Mouse (Mus musculus) embryonic fibroblast, embryonic 13.5 days (primary cell): ENCODE results near the gene Trmt44. TPM values are rescaled to one million over a fixed set of nuclear protein-coding genes. Genes with fewer than 3 reads are reported as not detected.
A peak's percentile ranks its signal among the peaks of the same experiment; 100 is the strongest.
"Not testable (repeated sequence)": the region's sequence is repeated elsewhere in the genome, so short reads cannot be mapped to it uniquely, and the experiment has no call there.

Experiments used
- H3K27ac ChIP-seq: 2 replicates; pipeline ENCODE4 v1.5.1; 2012; ENCODE audit warnings: low read length, control low read depth, inconsistent platforms; ENCODE audit not compliant: insufficient read depth
- H3K4me1 ChIP-seq: 2 replicates; pipeline ENCODE4 v1.6.1; 2011; ENCODE audit warnings: low read length; ENCODE audit not compliant: control insufficient read depth, insufficient read depth
- H3K4me3 ChIP-seq: 2 replicates; pipeline ENCODE4 v1.5.1; 2011; ENCODE audit warnings: mild to moderate bottlenecking, control low read depth, low read length; ENCODE audit not compliant: insufficient read depth
- CTCF ChIP-seq: IDR thresholded peaks from 2 replicates; pipeline ENCODE4 v1.5.1; 2011; ENCODE audit warnings: mild to moderate bottlenecking, control low read depth, low read length, moderate library complexity, borderline replicate concordance; ENCODE audit not compliant: insufficient read depth
- POLR2A ChIP-seq: IDR thresholded peaks from 2 replicates; pipeline ENCODE4 v1.6.1; 2011; ENCODE audit warnings: low read depth, mild to moderate bottlenecking, control low read depth, low read length, moderate library complexity
- polyA plus RNA-seq: library from polyadenylated mRNA; stranded (reverse); fragments of >200 nt; gene quantifications from 2 replicates; pipeline ENCODE4 v1.2.4, GENCODE M21; 2011; ENCODE audit warnings: low read depth; ENCODE audit not compliant: missing spikeins, insufficient read length

The Trmt44 gene
- polyA plus RNA-seq, 1 experiment, result 5.6 TPM

DNA sequence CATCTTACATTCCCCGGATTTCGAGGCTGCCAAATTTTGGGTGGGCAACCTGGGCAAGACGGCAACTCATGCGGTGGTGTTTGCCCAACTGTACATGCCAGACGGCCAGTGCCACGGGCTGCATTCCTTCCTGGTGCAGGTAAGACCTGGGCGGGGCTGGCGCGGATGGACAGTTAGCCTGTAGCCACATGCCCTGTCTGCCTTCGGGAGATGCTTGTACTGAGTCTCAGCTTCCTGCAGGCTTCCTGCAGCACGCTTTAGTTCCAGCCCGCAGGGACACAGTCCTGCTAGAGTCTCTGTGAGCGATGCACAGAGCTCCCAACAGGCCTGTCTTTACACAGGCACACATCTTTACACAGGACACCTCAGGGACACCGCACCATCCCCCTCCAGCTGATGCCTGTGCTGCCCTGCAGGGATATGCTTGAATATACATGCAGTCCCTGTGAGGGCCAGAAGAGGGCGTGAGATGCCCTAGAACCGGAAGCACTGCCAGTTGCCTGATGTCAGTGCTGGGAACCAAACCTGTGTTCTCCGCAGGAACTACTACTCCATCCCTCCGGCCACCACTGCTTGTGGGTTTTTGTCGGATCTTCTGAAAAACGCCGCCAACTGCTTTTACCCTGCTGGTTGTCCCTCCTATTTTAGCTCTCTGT, 17.3 kb upstream of the Trmt44 start:
- H3K4me3 ChIP-seq, result no peak overlapping the region
- H3K27ac ChIP-seq, result no peak overlapping the region
- TF ChIP-seq CTCF, result no peak
- TF ChIP-seq POLR2A, result no peak
- no peaks in the 10 kb centered on the region for H3K4me1 ChIP-seq

DNA sequence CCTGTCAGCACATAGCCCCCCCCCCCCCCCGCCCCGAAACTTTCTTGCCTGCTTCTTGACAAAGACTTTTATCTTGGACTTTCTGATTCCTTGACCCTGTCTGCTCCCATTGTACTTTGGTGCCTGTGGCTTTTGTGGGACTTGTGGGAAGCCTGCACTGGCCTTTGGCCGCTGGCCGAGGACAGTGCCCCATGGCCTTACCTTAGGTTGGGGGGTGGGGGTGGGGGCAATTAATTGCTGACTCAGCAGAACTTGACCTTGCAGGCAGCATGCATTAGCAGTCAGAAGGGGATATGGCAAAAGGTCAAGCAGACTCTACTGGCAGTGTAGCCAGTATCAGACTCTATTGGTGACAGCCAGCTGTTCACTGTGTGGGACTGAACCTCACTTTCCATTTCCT, 16.6 kb upstream of the Trmt44 start:
- H3K27ac ChIP-seq, result no peak overlapping the region
- TF ChIP-seq POLR2A (no peak), CTCF (no peak)
- H3K4me3 ChIP-seq, result no peak overlapping the region
- H3K4me1 ChIP-seq, result no peaks in the 10 kb centered on the region

DNA sequence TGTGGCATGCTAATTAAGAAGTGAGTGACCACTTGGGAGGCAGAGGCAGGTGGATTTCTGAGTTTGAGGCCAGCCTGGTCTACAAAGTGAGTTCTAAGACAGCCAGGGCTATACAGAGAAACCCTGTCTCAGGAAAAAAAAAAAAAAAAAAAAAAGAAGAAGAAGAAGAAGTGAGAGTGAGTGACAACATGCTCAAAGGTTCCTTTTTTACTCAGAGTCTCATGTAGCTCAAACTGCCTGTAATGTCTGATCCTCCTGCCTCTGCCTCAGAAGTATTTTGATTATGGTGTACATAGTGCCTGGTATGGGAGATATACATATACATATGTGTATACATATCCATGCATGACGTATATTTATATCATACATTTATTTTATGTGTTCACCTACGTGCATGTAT, 9.4 kb upstream of the Trmt44 start:
- not testable (repeated sequence) for H3K27ac ChIP-seq, H3K4me3 ChIP-seq, H3K4me1 ChIP-seq

DNA sequence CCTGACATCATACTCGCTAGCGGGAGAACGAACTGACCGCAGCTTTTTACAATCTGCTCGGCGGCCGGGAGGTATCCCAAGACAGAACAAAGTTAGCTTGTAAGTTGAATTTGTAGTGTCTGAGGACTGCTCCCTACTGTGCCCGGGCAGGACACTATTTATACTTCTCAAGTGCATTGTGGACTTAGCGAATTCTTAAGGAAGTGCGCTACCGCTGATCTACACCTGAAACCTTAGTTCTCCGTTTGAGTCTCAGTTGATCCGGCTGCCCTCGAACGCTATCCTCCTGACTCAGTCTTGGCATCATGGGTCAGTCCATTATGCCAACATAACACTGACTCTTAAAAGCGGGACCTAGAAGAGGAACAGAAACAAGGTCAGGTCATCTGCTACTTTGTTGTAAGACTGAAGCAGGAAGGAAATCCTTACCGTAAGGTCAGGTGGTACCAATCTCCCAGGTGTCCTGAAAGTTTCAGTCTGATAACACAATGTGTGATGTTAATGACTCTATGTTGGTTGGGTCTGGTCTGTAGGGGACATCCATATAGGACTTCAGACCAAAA, 8.4 kb upstream of the Trmt44 start:
- peak overlapping the region; percentile 12; the same call in 1 of the 2 replicates for H3K27ac ChIP-seq
- peaks cover 3% of the 10 kb centered on the region; the same call in 1 of the 2 replicates for H3K4me1 ChIP-seq
- TF ChIP-seq CTCF, result no peak
- no peak for TF ChIP-seq POLR2A
- peak overlapping the region; percentile 66 for H3K4me3 ChIP-seq

DNA sequence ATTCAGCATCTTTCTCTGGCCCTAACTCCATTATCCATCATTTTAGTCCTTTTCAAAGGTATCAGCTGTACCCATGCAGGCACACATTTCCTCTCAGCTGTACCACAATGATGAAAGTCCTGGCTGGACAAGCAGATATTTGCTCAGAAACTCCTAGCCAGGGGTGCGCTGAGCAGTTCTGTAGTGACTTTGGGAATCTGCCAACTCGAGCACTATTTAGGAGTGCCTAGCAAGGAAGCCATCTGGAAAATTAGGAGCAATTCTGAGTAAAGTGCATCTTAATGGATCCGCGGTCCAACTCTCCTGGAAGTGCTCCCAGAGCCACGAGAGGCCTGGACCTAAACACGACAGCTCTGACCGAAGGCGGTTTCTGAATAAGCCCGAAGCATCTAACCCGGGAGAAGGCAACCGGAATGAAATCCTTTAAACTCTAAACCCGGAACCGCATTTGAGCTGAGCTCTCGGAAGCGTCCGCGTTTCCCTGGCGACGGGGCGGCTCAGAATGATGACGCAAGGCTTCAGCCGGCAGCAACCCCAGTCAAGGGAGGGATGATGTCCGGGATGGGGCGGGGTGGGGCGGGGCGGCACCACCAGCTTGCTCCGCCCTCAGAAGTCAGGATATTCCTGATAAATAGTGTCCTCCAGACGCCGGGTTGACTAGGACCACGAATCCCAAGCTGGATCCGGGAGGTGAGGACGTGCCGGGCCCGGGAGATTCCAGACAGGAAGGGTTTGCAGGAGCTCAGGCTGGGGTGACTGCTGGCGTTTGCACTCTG, 7.8 kb upstream of the Trmt44 start, which contains the start of gene Acox3:
TSS of gene Acox3 (plus strand) at position 596 of the 776 bp plus-strand sequence.
- Histone ChIP-seq H3K27ac (peak within 1 kb of the TSS; percentile 12; the same call in 1 of the 2 replicates), H3K4me3 (peak within 1 kb of the TSS; percentile 66), H3K4me1 (peaks cover 3% of the 10 kb centered on the region; the same call in 1 of the 2 replicates)
- TF ChIP-seq CTCF (no peak), POLR2A (peak; percentile 80)

DNA sequence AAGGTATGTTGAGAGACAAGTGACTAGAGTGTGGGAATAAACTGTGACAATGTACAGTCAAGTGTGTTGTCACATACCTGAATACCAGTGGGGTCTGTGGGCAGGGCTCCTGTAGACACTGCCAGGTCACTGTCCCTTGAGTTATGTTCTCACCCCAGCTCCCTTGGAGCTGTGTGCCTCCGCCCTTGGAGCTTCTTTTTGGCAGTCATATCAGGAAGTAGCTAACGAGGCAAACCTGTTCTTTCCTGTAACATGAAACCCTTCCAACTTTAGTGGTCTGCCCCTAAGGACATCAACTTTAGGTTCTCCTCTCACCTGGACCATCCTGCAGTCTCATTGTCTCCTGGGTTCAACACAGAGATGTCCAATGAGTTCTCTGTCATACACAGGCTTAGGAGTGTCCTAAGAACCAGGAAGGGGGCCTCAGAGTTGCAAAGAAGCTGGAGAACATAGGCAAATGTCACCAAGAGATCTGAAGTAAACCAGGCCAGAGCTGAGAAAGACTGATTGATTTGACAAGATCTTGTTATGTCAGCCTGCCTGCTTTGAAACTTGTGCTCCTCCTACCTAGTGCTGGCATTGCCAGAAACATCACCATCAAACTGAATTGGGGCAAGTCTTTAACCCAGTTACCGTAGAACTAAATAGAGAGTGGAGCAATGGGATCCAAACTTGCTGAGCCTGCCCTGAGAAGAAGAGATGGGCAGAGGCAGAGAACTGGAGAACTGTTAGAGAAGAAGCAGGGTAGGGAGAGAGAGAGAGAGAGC, 5.5 kb upstream of the Trmt44 start:
- no peak for TF ChIP-seq POLR2A
- no peak for TF ChIP-seq CTCF
- Histone ChIP-seq H3K4me1 (peaks cover 3% of the 10 kb centered on the region; the same call in 1 of the 2 replicates), H3K4me3 (no peak overlapping the region), H3K27ac (no peak overlapping the region)

DNA sequence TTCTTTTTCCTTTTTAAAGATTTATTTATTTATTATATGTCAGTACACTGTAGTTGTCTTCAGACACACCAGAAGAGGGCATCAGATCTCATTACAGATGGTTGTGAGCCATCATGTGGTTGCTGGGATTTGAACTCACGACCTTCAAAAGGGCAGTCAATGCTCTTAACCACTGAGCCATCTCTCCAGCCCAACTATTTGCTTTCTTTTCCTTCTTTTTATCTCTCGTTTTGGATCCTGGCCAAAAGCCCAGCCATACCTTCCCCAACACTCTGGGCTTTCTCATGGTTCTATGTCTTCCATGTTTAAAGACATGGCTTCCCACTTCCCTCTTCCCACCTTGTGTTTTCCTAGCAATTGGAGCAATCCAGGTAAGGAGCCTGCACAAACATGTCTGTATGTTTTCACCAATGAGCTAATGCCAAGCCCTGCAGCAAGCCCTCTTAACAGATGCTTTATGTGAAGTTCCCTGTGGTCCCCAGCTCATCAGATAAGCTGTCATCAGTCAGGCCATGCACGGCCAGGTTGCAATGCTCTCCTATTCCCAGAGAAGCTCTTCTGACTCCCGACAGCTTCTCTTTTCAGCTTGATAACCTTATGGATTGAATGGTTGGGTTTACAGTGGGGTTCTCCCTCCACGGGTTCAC, 4.5 kb upstream of the Trmt44 start:
- Histone ChIP-seq H3K27ac (no peak overlapping the region), H3K4me1 (peaks cover 3% of the 10 kb centered on the region; the same call in 1 of the 2 replicates), H3K4me3 (no peak overlapping the region)
- TF ChIP-seq POLR2A, result no peak
- no peak for TF ChIP-seq CTCF

DNA sequence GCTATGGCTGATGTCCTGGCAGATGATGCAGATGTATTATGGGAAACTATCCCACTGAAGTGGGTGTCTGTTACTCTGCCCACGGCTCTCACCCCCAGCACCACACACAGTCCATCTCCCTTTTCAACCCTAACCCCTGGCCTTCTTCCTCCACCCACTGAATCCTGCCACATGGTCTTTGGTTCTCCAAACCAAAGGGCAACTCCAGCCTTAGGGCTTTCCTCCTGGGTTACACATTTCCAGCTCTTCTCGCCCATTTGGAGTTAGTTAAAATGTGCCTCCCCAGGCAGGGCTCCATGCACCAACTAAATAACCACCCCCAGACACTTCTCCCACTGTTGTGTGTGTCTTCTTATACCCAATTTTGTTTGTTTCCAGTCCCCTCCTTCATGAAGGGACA, 3.5 kb upstream of the Trmt44 start:
- Histone ChIP-seq H3K27ac (no peak overlapping the region), H3K4me1 (peaks cover 7% of the 10 kb centered on the region; the same call in 1 of the 2 replicates), H3K4me3 (no peak overlapping the region)
- TF ChIP-seq CTCF, result no peak
- TF ChIP-seq POLR2A, result no peak

DNA sequence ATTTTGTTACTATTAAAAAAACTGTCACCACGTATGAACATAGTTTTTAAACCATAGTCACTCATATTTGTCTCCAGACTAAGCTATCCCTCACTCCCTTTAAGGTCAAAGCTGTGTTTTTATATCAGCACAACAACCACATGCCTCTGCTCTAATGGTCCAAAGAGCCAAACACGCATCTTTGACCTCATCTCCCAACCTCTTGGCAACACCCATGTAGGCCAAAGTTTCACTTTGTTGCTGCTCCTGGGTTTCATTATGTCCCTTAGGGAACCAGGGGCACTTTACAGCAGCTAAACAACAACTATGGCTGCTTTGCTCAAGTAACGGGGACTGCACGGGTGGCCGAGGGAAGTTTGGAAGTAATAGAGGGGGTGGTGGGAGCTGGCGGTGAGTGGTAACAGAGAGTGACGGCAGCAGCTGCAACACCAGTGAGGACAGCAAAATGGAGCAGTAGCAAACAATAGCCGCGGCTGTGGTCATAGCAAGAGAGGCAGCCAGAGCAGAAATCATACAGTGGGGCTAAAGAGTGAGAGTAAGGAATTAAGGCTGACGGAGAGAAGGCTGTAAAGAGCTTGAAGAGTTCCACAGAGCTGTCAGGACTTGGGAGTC, 1.6 kb upstream of the Trmt44 start:
- TF ChIP-seq POLR2A (no peak), CTCF (no peak)
- H3K4me1 ChIP-seq, result 0 out of 2 replicates have a peak, but pooled peaks cover 4% of the 10 kb centered on the region
- no peak overlapping the region for H3K27ac ChIP-seq
- no peak overlapping the region for H3K4me3 ChIP-seq
